Mouse (Mus musculus): ENCODE results near the gene Spock1. TPM values are rescaled to one million over a fixed set of nuclear protein-coding genes. Genes with fewer than 3 reads are reported as not detected.

Spock1 gene
- polyA plus RNA-seq, 1 experiment from 2014 or later = not detected

DNA sequence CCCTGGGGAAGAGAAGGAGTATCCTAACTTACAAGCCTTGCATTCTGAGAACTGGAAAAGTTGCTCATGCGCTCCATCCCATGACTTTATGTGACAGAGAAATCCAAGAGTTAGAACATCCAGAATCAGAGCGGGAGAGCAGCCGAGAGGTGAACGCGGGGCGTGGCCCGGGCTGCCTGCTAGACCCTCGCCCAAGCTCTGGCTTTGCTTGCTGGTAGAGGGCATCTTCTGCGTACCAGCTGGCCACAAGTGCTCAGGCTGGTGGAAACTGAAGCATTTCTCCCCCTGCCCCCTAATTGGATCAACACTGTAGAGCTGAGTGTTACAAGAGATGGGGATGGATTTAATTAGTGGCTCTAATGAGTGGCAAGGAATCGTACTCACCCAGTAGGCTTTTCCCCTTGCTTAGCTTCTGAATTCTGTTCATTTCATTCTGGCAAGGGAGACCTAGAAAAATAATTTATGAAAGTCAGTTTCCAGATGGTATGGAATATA is 472.4 kb downstream of the Spock1 start:
- no peaks in the 10 kb centered on the region for H3K4me1 ChIP-seq (ENCODE audit: insufficient read depth)
- ATAC-seq (ENCODE audit: insufficient read depth) = no peak
- DNase-seq = no peak
- H3K4me2 ChIP-seq = no peak overlapping the region
- H3K4me3 ChIP-seq (ENCODE audit: low read depth, low read length) = no peak overlapping the region
- H3K27me3 ChIP-seq (ENCODE audit: insufficient read depth, low read length) = no peaks in the 10 kb centered on the region
- H3K9ac ChIP-seq = no peak overlapping the region
- H3K9me3 ChIP-seq (ENCODE audit: low read depth, low read length) = no peaks in the 10 kb centered on the region; the same call in 1 of the 2 replicates
- 85% methylated on average over 10 of the region's 10 CpGs for WGBS
- H3K27ac ChIP-seq (ENCODE audit: low read depth) = no peak overlapping the region
- no peaks in the 10 kb centered on the region for H3K36me3 ChIP-seq (ENCODE audit: insufficient read depth)
- TF ChIP-seq CTCF (IDR thresholded peaks at IDR 0.05; ENCODE audit: low read depth) = no peak

DNA sequence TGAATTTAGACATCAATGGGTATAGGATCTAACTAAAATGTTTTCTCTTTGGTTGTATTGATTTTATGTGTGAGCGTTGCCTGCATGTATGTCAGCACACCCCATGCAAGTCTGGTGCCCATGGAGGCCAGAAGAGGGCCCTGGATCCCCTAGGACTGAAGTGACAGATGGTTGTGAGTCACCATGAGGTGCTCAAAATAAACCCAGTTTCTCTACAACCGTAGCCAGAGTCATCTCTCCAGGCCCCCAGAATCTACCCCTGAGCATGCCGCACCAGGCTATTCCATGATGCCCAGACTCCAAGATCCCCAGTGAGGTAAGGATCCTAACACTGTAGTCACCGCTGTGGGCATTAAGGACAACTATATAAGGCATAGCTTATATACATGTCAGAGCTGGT is 474.3 kb downstream of the Spock1 start:
- Histone ChIP-seq H3K27ac (ENCODE audit: low read depth) (no peak overlapping the region), H3K9ac (no peak overlapping the region), H3K4me3 (ENCODE audit: low read depth, low read length) (no peak overlapping the region), H3K36me3 (ENCODE audit: insufficient read depth) (no peaks in the 10 kb centered on the region), H3K4me1 (ENCODE audit: insufficient read depth) (no peaks in the 10 kb centered on the region), H3K27me3 (ENCODE audit: insufficient read depth, low read length) (no peaks in the 10 kb centered on the region), H3K4me2 (no peak overlapping the region), H3K9me3 (ENCODE audit: low read depth, low read length) (no peaks in the 10 kb centered on the region; the same call in 1 of the 2 replicates)
- no peak for TF ChIP-seq CTCF (IDR thresholded peaks at IDR 0.05; ENCODE audit: low read depth)
- DNase-seq = no peak
- WGBS = 92% methylated on average over 4 of the region's 4 CpGs
- ATAC-seq (ENCODE audit: insufficient read depth) = no peak

DNA sequence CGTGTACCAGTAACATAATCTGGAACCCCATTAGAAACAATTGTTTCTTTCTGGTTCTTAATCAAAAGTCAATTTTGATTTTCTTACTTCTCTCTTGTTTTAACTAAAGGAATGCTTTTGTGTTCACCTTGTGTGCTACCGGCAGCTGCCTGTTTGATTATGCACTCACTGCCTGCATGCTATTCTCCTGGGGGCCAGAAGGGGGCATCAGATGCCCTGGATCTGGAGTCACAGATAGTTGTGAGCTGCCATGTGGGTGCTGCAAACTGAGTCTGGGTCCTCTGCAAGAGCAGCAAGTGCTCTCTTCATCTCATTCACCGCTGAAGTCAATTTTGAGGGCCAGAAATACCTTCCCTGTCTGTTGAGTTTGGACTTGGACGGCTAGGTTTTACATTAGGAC is 476.3 kb downstream of the Spock1 start:
- 93% methylated on average over 4 of the region's 4 CpGs for WGBS

DNA sequence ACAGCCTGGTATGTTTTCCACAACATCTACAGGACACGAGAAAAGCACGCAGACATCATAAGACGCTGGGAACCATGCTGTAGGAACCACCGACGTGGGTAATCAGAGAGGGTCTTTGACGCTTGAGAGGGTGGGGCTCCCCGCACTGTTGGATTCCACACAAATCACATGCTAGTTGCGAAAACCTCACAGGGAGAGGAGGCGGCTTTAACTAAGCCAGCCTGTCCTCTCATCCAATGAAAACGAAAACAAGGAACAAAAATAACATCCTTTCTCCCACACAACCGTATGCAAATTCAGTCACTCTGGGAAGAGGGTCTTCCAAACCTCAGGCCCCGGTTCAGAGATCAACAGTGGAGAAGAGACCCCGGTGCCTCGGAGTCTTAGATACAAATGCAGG is 479.3 kb downstream of the Spock1 start:
- Histone ChIP-seq H3K27ac (ENCODE audit: low read depth) (no peak overlapping the region), H3K4me3 (ENCODE audit: low read depth, low read length) (no peak overlapping the region), H3K9me3 (ENCODE audit: low read depth, low read length) (no peaks in the 10 kb centered on the region; the same call in 1 of the 2 replicates), H3K36me3 (ENCODE audit: insufficient read depth) (no peaks in the 10 kb centered on the region), H3K4me1 (ENCODE audit: insufficient read depth) (no peaks in the 10 kb centered on the region), H3K27me3 (ENCODE audit: insufficient read depth, low read length) (no peaks in the 10 kb centered on the region), H3K9ac (no peak overlapping the region), H3K4me2 (no peak overlapping the region)
- DNase-seq = no peak
- WGBS = 72% methylated on average over 14 of the region's 14 CpGs
- no peak for ATAC-seq (ENCODE audit: insufficient read depth)
- no peak for TF ChIP-seq CTCF (IDR thresholded peaks at IDR 0.05; ENCODE audit: low read depth)

More for the DNA sequence above, 476.3 kb downstream of the Spock1 start:
- no peak for ATAC-seq (ENCODE audit: insufficient read depth)
- no peak overlapping the region for H3K4me3 ChIP-seq (ENCODE audit: low read depth, low read length)
- peak; percentile 10; the same call in 1 of the 2 replicates for TF ChIP-seq CTCF (IDR thresholded peaks at IDR 0.05; ENCODE audit: low read depth)
- no peaks in the 10 kb centered on the region for H3K4me1 ChIP-seq (ENCODE audit: insufficient read depth)
- H3K9ac ChIP-seq = no peak overlapping the region
- no peaks in the 10 kb centered on the region for H3K27me3 ChIP-seq (ENCODE audit: insufficient read depth, low read length)
- H3K27ac ChIP-seq (ENCODE audit: low read depth) = no peak overlapping the region
- no peak for DNase-seq
- H3K4me2 ChIP-seq = no peak overlapping the region
- H3K36me3 ChIP-seq (ENCODE audit: insufficient read depth) = no peaks in the 10 kb centered on the region
- H3K9me3 ChIP-seq (ENCODE audit: low read depth, low read length) = no peaks in the 10 kb centered on the region; the same call in 1 of the 2 replicates

DNA sequence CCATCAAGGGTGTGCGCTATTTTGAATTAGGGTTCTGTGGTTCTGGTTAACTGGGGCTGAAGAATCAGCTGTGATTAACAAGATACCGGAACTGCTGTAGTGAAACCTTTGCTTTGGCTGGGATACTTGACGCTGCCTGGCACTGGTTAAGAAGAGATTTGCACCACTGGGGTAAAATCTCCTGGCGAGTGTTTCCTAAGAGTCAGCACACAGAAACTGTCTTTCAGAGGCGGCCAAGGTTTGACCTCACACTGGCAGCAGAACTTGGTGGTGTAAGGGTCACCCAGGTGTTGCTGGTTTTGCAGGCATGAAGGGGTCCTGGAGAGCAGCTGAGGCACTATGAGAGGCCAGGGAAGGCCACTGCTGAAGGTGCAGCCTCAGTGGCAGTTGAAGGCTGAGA is 489.4 kb downstream of the Spock1 start:
- no peaks in the 10 kb centered on the region for H3K36me3 ChIP-seq (ENCODE audit: insufficient read depth)
- no peaks in the 10 kb centered on the region for H3K27me3 ChIP-seq (ENCODE audit: insufficient read depth, low read length)
- no peaks in the 10 kb centered on the region for H3K9me3 ChIP-seq (ENCODE audit: low read depth, low read length)
- ATAC-seq (ENCODE audit: insufficient read depth) (no peak), DNase-seq (no peak)
- no peak overlapping the region for H3K4me3 ChIP-seq (ENCODE audit: low read depth, low read length)
- H3K4me2 ChIP-seq = no peak overlapping the region
- no peak overlapping the region for H3K9ac ChIP-seq
- TF ChIP-seq CTCF (IDR thresholded peaks at IDR 0.05; ENCODE audit: low read depth) = no peak
- H3K27ac ChIP-seq (ENCODE audit: low read depth) = no peak overlapping the region
- 81% methylated on average over 5 of the region's 5 CpGs for WGBS
- no peaks in the 10 kb centered on the region for H3K4me1 ChIP-seq (ENCODE audit: insufficient read depth)

DNA sequence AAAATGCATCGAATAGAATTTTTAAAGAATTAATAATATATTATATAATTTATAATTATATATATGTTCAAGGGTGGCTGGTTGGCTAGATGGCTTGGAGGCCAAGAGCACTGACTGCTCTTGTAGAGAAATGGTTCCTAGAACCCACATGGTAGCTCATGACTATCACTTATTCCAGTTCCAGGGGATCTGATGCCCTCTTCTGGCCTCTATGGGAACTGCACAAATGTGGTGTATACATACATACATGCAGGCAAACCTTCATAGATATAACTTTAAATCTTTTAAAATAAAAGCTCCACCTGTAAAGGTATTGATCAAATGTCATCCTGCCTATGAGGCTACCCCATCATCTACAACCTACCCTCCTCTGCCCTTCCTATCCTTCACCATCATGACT is 493.4 kb downstream of the Spock1 start:
- 94% methylated on average over 1 of the region's 1 CpGs for WGBS

DNA sequence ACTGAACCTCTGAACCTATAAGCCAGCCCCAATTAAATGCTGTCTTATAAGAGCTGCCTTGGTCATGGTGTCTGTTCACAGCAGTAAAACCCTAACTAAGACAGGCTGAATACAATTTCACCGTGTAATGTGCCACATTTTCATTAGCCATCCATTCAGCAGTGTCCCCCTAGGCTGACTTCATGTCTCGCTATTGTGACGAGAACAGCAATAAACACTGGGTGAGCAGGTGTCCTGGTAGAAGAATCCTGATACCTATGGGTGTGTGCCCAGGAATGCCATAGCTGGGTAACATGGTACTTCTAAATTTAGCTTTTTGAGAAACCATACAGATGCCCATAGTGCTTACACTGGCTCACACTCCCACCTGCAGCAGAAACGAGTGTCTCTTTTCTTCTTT is 500.5 kb downstream of the Spock1 start:
- 82% methylated on average over 4 of the region's 4 CpGs for WGBS

More for the DNA sequence above, 493.4 kb downstream of the Spock1 start:
- H3K9ac ChIP-seq = no peak overlapping the region
- no peaks in the 10 kb centered on the region for H3K9me3 ChIP-seq (ENCODE audit: low read depth, low read length)
- H3K4me1 ChIP-seq (ENCODE audit: insufficient read depth) = no peaks in the 10 kb centered on the region
- ATAC-seq (ENCODE audit: insufficient read depth) (no peak), DNase-seq (peak; percentile 3)
- TF ChIP-seq CTCF (IDR thresholded peaks at IDR 0.05; ENCODE audit: low read depth) = peak; percentile 11; the same call in 1 of the 2 replicates
- H3K4me3 ChIP-seq (ENCODE audit: low read depth, low read length) = no peak overlapping the region
- no peak overlapping the region for H3K27ac ChIP-seq (ENCODE audit: low read depth)
- H3K27me3 ChIP-seq (ENCODE audit: insufficient read depth, low read length) = no peaks in the 10 kb centered on the region
- H3K4me2 ChIP-seq = no peak overlapping the region
- H3K36me3 ChIP-seq (ENCODE audit: insufficient read depth) = no peaks in the 10 kb centered on the region

More for the DNA sequence above, 500.5 kb downstream of the Spock1 start:
- no peaks in the 10 kb centered on the region for H3K9me3 ChIP-seq (ENCODE audit: low read depth, low read length)
- no peak for DNase-seq
- H3K36me3 ChIP-seq (ENCODE audit: insufficient read depth) = no peaks in the 10 kb centered on the region
- TF ChIP-seq CTCF (IDR thresholded peaks at IDR 0.05; ENCODE audit: low read depth) = no peak
- H3K27ac ChIP-seq (ENCODE audit: low read depth) = no peak overlapping the region
- no peak overlapping the region for H3K4me3 ChIP-seq (ENCODE audit: low read depth, low read length)
- H3K4me2 ChIP-seq = no peak overlapping the region
- H3K9ac ChIP-seq = no peak overlapping the region
- H3K4me1 ChIP-seq (ENCODE audit: insufficient read depth) = no peaks in the 10 kb centered on the region
- no peaks in the 10 kb centered on the region for H3K27me3 ChIP-seq (ENCODE audit: insufficient read depth, low read length)
- no peak for ATAC-seq (ENCODE audit: insufficient read depth)
